Mouse (Mus musculus) myocyte (in vitro differentiated cells): ENCODE measurements around the gene Vgll4. TPM values are rescaled to one million over a fixed set of nuclear protein-coding genes. Genes with fewer than 3 reads are reported as not detected.

Experiments used
- H3K27me3 ChIP-seq: one replicate; pipeline ENCODE4 v1.6.1; 2011; ENCODE audit not compliant: control insufficient read depth, insufficient read depth, insufficient read length
- H3K36me3 ChIP-seq: one replicate; pipeline ENCODE4 v1.6.1; 2011; ENCODE audit not compliant: control insufficient read depth, insufficient read depth
- H3K4me2 ChIP-seq: one replicate; pipeline ENCODE4 v1.6.1; 2011; ENCODE audit warnings: low read depth, control low read depth
- H3K4me3 ChIP-seq: one replicate; pipeline ENCODE4 v1.5.1; 2011; ENCODE audit warnings: mild to moderate bottlenecking, control low read depth, moderate library complexity
- H3K79me2 ChIP-seq: one replicate; pipeline ENCODE4 v1.6.1; 2011; ENCODE audit not compliant: control insufficient read depth, insufficient read depth
- H3ac ChIP-seq: one replicate; pipeline ENCODE4 v1.6.1; 2011; ENCODE audit not compliant: control insufficient read depth, insufficient read length
- CEBPB ChIP-seq: IDR thresholded peaks from 2 replicates; pipeline ENCODE4 v1.6.1; 2011; ENCODE audit warnings: mild to moderate bottlenecking, moderate library complexity; ENCODE audit not compliant: poor library complexity, insufficient read depth, severe bottlenecking
- E2F4 ChIP-seq: IDR thresholded peaks from one replicate; pipeline ENCODE4 v1.6.1; 2011; ENCODE audit warnings: mild to moderate bottlenecking, control low read depth, moderate library complexity; ENCODE audit not compliant: insufficient read depth
- MAX ChIP-seq: IDR thresholded peaks from one replicate; pipeline ENCODE4 v1.6.1; 2011; ENCODE audit warnings: low read depth, mild to moderate bottlenecking, control low read depth
- MYOD1 ChIP-seq, 3 experiments: IDR thresholded peaks; one replicate each; pipeline ENCODE4 v1.6.1; 2011; ENCODE audit warnings: control low read depth in 2 of 3, low read depth in 2 of 3, mild to moderate bottlenecking in 2 of 3, moderate library complexity in 1 of 3; ENCODE audit not compliant: insufficient read length in 2 of 3, control insufficient read depth in 1 of 3
- MYOG ChIP-seq, 3 experiments: IDR thresholded peaks; one replicate each; pipeline ENCODE4 v1.6.1; 2011; ENCODE audit warnings: control low read depth in 2 of 3, low read depth in 2 of 3, mild to moderate bottlenecking in 2 of 3; ENCODE audit not compliant: insufficient read length in 2 of 3, control insufficient read depth in 1 of 3, insufficient read depth in 1 of 3
- POLR2A ChIP-seq: IDR thresholded peaks from one replicate; pipeline ENCODE4 v1.6.1; 2011; ENCODE audit warnings: low read depth, mild to moderate bottlenecking, control low read depth, moderate library complexity; ENCODE audit not compliant: insufficient read length
- POLR2AphosphoS2 ChIP-seq: IDR thresholded peaks from one replicate; pipeline ENCODE4 v1.6.1; 2011; ENCODE audit warnings: low read depth, control low read depth; ENCODE audit not compliant: insufficient read length
- REST ChIP-seq: IDR thresholded peaks from one replicate; pipeline ENCODE4 v1.6.1; 2011; ENCODE audit warnings: mild to moderate bottlenecking, control low read depth, moderate library complexity; ENCODE audit not compliant: insufficient read depth, insufficient read length
- SRF ChIP-seq: IDR thresholded peaks from one replicate; pipeline ENCODE4 v1.6.1; 2011; ENCODE audit warnings: low read depth; ENCODE audit not compliant: control insufficient read depth, insufficient read length
- TCF12 ChIP-seq: IDR thresholded peaks from one replicate; pipeline ENCODE4 v1.6.1; 2011; ENCODE audit warnings: mild to moderate bottlenecking, control low read depth; ENCODE audit not compliant: poor library complexity, insufficient read depth, severe bottlenecking
- TCF3 ChIP-seq: IDR thresholded peaks from one replicate; pipeline ENCODE4 v1.6.1; 2011; ENCODE audit warnings: low read depth, control low read depth; ENCODE audit not compliant: insufficient read length
- USF1 ChIP-seq: IDR thresholded peaks from one replicate; pipeline ENCODE4 v1.6.1; 2011; ENCODE audit warnings: low read depth, mild to moderate bottlenecking, control low read depth, moderate library complexity
- polyA plus RNA-seq: library from polyadenylated mRNA; unstranded; fragments of >200 nt; fragmentation: generic; extraction: Trizol; gene quantifications from one replicate; pipeline ENCODE4 v1.2.1, GENCODE M21; 2012; ENCODE audit warnings: missing spikeins

Gene Vgll4
- polyA plus RNA-seq, 1 experiment: 21.1 TPM

GRCm38 (mm10) chr6:114829660-114830438, 139.9 kb downstream of the Vgll4 start:
- H3K27me3 ChIP-seq: no peaks in the 10 kb centered on the region
- H3K4me3 ChIP-seq: no peak overlapping the region
- no peaks in the 10 kb centered on the region for H3K36me3 ChIP-seq
- no peak for TF ChIP-seq MYOG (IDR thresholded peaks at IDR 0.05; ENCODE audit: control insufficient read depth in 1 of 3, insufficient read depth in 1 of 3, insufficient read length in 2 of 3, low read depth in 2 of 3)
- no peak for TF ChIP-seq CEBPB
- no peak for TF ChIP-seq POLR2A
- no peak for TF ChIP-seq POLR2AphosphoS2
- TF ChIP-seq MYOD1 (IDR thresholded peaks at IDR 0.05; ENCODE audit: control insufficient read depth in 1 of 3, insufficient read length in 2 of 3, low read depth in 2 of 3): no peak
- no peak for TF ChIP-seq TCF3
- no peak for TF ChIP-seq E2F4
- TF ChIP-seq TCF12: no peak
- TF ChIP-seq REST: no peak
- no peak for TF ChIP-seq USF1
- no peak for TF ChIP-seq MAX
- TF ChIP-seq SRF: no peak
- H3ac ChIP-seq: no peak overlapping the region
- no peak overlapping the region for H3K4me2 ChIP-seq
- no peaks in the 10 kb centered on the region for H3K79me2 ChIP-seq

- Histone ChIP-seq H3K36me3 (no peaks in the 10 kb centered on the region), H3K79me2 (no peaks in the 10 kb centered on the region), H3K27me3 (no peaks in the 10 kb centered on the region), H3K4me3 (no peak overlapping the region), H3ac (no peak overlapping the region), H3K4me2 (no peak overlapping the region)
- no peak for TF ChIP-seq E2F4
- TF ChIP-seq POLR2A: no peak
- no peak for TF ChIP-seq MYOG (IDR thresholded peaks at IDR 0.05; ENCODE audit: control insufficient read depth in 1 of 3, insufficient read depth in 1 of 3, insufficient read length in 2 of 3, low read depth in 2 of 3)
- no peak for TF ChIP-seq MYOD1 (IDR thresholded peaks at IDR 0.05; ENCODE audit: control insufficient read depth in 1 of 3, insufficient read length in 2 of 3, low read depth in 2 of 3)
- no peak for TF ChIP-seq REST
- TF ChIP-seq CEBPB: no peak
- TF ChIP-seq POLR2AphosphoS2: no peak
- TF ChIP-seq TCF3: no peak
- no peak for TF ChIP-seq TCF12
- TF ChIP-seq USF1: no peak
- no peak for TF ChIP-seq MAX
- no peak for TF ChIP-seq SRF
Measured at GRCm38 (mm10) chr6:114826889-114827288, 142.9 kb downstream of the Vgll4 start.

GRCm38 (mm10) chr6:114821646-114822045, 148.1 kb downstream of the Vgll4 start:
- H3K4me2 ChIP-seq: no peak overlapping the region
- H3K36me3 ChIP-seq: no peaks in the 10 kb centered on the region
- no peak overlapping the region for H3ac ChIP-seq
- no peak overlapping the region for H3K4me3 ChIP-seq
- H3K27me3 ChIP-seq: no peaks in the 10 kb centered on the region
- no peaks in the 10 kb centered on the region for H3K79me2 ChIP-seq
- TF ChIP-seq E2F4: no peak
- TF ChIP-seq MAX: no peak
- no peak for TF ChIP-seq MYOD1 (IDR thresholded peaks at IDR 0.05; ENCODE audit: control insufficient read depth in 1 of 3, insufficient read length in 2 of 3, low read depth in 2 of 3)
- no peak for TF ChIP-seq POLR2AphosphoS2
- no peak for TF ChIP-seq CEBPB
- no peak for TF ChIP-seq POLR2A
- no peak for TF ChIP-seq REST
- TF ChIP-seq MYOG (IDR thresholded peaks at IDR 0.05; ENCODE audit: control insufficient read depth in 1 of 3, insufficient read depth in 1 of 3, insufficient read length in 2 of 3, low read depth in 2 of 3): no peak

- Histone ChIP-seq H3K4me3 (no peak overlapping the region), H3K27me3 (no peaks in the 10 kb centered on the region), H3ac (no peak overlapping the region), H3K4me2 (no peak overlapping the region), H3K79me2 (no peaks in the 10 kb centered on the region), H3K36me3 (no peaks in the 10 kb centered on the region)
- no peak for TF ChIP-seq SRF
- no peak for TF ChIP-seq MAX
Measured at GRCm38 (mm10) chr6:114819971-114820481, 149.8 kb downstream of the Vgll4 start.

GRCm38 (mm10) chr6:114818471-114818870, 151.3 kb downstream of the Vgll4 start:
- Histone ChIP-seq H3K36me3 (no peaks in the 10 kb centered on the region), H3K27me3 (no peaks in the 10 kb centered on the region), H3ac (no peak overlapping the region), H3K4me2 (no peak overlapping the region), H3K4me3 (no peak overlapping the region), H3K79me2 (no peaks in the 10 kb centered on the region)
- TF ChIP-seq REST: no peak
- no peak for TF ChIP-seq CEBPB
- no peak for TF ChIP-seq TCF12
- no peak for TF ChIP-seq TCF3
- TF ChIP-seq POLR2AphosphoS2: no peak
- TF ChIP-seq MYOD1 (IDR thresholded peaks at IDR 0.05; ENCODE audit: control insufficient read depth in 1 of 3, insufficient read length in 2 of 3, low read depth in 2 of 3): no peak
- no peak for TF ChIP-seq USF1
- no peak for TF ChIP-seq E2F4
- no peak for TF ChIP-seq MAX
- no peak for TF ChIP-seq SRF
- TF ChIP-seq MYOG (IDR thresholded peaks at IDR 0.05; ENCODE audit: control insufficient read depth in 1 of 3, insufficient read depth in 1 of 3, insufficient read length in 2 of 3, low read depth in 2 of 3): no peak
